Mouse (Mus musculus): ENCODE results near the gene Erc2. TPM values are rescaled to one million over a fixed set of nuclear protein-coding genes. Genes with fewer than 3 reads are reported as not detected.

Erc2 gene
- polyA plus RNA-seq, 1 experiment from 2014 or later: 12.7 TPM

DNA sequence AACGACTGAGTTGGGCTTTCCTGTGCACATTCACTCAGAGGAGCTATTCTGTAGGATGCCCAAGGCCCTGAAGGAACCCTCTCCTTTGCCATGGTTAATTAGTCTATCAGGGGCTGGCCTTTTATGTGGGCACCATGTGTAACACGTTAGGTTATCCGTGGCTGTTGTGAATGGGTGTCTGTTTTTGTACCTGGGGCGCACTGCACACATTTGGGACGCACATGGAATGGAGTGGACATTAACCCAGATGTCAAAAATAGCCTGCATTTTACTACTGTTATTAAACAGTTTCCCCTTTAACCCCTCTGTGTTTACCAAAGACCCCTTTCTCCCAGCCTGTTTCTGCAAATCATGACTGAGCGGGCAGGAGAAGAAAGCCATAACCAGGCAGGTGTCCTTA is 848.0 kb downstream of the Erc2 start:
- Histone ChIP-seq H3K4me2 (ENCODE audit: low read depth, low read length, severe bottlenecking) (no peak overlapping the region), H3K4me3 (ENCODE audit: low read depth, low read length) (no peak overlapping the region), H3K9ac (ENCODE audit: low read length) (no peak overlapping the region), H3K36me3 (ENCODE audit: control insufficient read depth, insufficient read depth, low read length) (no peaks in the 10 kb centered on the region), H3K27me3 (ENCODE audit: control insufficient read depth, insufficient read depth, low read length) (no peaks in the 10 kb centered on the region), H3K9me3 (ENCODE audit: control insufficient read depth, low read length) (no peaks in the 10 kb centered on the region), H3K27ac (ENCODE audit: low read depth, low read length) (no peak overlapping the region), H3K4me1 (replicated peaks; ENCODE audit: control insufficient read depth, insufficient read depth, low read length) (no peaks in the 10 kb centered on the region; the same call in 1 of the 2 replicates)
- WGBS: 68% methylated on average over 6 of the region's 6 CpGs
- DNase-seq (ENCODE audit: low spot score): peak; percentile 37
- ATAC-seq (replicated peaks; ENCODE audit: low FRiP score): no peak

DNA sequence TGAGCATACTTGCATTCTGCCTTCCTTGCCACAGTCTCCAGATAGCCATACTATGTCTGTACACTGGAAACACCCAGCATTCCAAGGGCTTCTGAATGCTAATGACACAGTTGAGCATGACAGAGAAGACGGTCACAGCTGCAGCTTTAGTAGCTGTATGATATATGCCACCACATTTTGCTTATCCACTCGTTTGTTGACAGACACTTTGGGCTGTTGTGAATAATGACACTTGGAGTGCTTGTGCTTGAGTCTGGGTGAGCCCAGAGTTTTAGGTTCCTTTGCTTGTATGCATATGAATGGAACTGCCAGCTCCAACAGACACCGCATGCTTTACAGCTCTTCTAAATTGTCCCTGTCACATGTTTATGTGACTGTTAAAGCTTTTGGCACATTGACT is 852.8 kb downstream of the Erc2 start:
- 61% methylated on average over 3 of the region's 3 CpGs for WGBS
- ATAC-seq (replicated peaks; ENCODE audit: low FRiP score): no peak
- peak; percentile 19 for DNase-seq (ENCODE audit: low spot score)
- Histone ChIP-seq H3K27ac (ENCODE audit: low read depth, low read length) (no peak overlapping the region), H3K36me3 (ENCODE audit: control insufficient read depth, insufficient read depth, low read length) (no peaks in the 10 kb centered on the region), H3K9me3 (ENCODE audit: control insufficient read depth, low read length) (no peaks in the 10 kb centered on the region), H3K4me1 (replicated peaks; ENCODE audit: control insufficient read depth, insufficient read depth, low read length) (peaks cover 2% of the 10 kb centered on the region; the same call in 1 of the 2 replicates), H3K9ac (ENCODE audit: low read length) (no peak overlapping the region), H3K27me3 (ENCODE audit: control insufficient read depth, insufficient read depth, low read length) (no peaks in the 10 kb centered on the region), H3K4me2 (ENCODE audit: low read depth, low read length, severe bottlenecking) (no peak overlapping the region), H3K4me3 (ENCODE audit: low read depth, low read length) (no peak overlapping the region)

DNA sequence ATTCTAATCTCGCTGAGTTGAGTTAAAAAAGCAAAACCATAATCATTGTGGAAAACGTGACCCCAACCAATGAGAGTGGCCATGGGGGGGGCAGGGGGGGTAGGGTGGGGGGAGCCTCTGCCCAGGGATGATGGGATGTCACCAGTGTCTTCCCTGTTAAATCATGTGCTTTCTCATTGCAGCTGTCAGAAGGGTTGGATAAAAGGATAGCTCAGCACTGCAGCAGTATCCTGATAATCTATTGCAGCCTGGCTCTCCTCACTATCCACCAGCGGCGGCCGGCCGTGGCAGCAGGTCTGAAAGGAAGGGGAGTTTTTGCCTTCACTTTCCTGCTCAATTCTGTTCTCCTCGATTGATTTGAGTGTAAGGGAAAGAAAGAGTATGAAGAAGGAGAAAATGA is 853.2 kb downstream of the Erc2 start:
- H3K27ac ChIP-seq (ENCODE audit: low read depth, low read length): no peak overlapping the region
- H3K27me3 ChIP-seq (ENCODE audit: control insufficient read depth, insufficient read depth, low read length): no peaks in the 10 kb centered on the region
- peaks cover 2% of the 10 kb centered on the region; the same call in 1 of the 2 replicates for H3K4me1 ChIP-seq (replicated peaks; ENCODE audit: control insufficient read depth, insufficient read depth, low read length)
- no peak overlapping the region for H3K4me3 ChIP-seq (ENCODE audit: low read depth, low read length)
- H3K36me3 ChIP-seq (ENCODE audit: control insufficient read depth, insufficient read depth, low read length): no peaks in the 10 kb centered on the region
- no peak overlapping the region for H3K4me2 ChIP-seq (ENCODE audit: low read depth, low read length, severe bottlenecking)
- WGBS: 32% methylated on average over 7 of the region's 7 CpGs
- no peak for ATAC-seq (replicated peaks; ENCODE audit: low FRiP score)
- DNase-seq (ENCODE audit: low spot score): peak; percentile 42
- H3K9me3 ChIP-seq (ENCODE audit: control insufficient read depth, low read length): no peaks in the 10 kb centered on the region
- H3K9ac ChIP-seq (ENCODE audit: low read length): no peak overlapping the region

DNA sequence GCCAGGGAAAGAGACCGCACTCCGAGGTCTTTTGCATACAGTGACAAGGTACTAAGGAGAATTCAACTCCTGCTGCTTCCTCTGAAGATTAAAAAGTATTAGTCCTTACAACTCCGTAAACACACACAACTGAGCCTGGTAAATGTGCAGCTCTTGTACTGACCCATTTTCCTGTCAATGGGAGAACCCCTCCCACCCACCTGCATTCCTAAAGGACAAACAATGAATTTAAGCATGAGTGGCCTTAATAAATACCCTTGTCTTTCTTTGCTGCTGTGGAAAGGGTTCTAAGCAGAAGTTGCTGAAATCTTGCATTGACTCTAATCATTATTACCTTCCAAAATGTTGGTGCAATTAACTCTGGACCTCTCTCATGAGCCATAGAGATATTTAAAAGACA is 854.5 kb downstream of the Erc2 start:
- DNase-seq (ENCODE audit: low spot score) (peak; percentile 13), ATAC-seq (replicated peaks; ENCODE audit: low FRiP score) (no peak)
- Histone ChIP-seq H3K27ac (ENCODE audit: low read depth, low read length) (no peak overlapping the region), H3K36me3 (ENCODE audit: control insufficient read depth, insufficient read depth, low read length) (no peaks in the 10 kb centered on the region), H3K9ac (ENCODE audit: low read length) (no peak overlapping the region), H3K9me3 (ENCODE audit: control insufficient read depth, low read length) (no peaks in the 10 kb centered on the region), H3K27me3 (ENCODE audit: control insufficient read depth, insufficient read depth, low read length) (no peaks in the 10 kb centered on the region), H3K4me3 (ENCODE audit: low read depth, low read length) (no peak overlapping the region), H3K4me2 (ENCODE audit: low read depth, low read length, severe bottlenecking) (no peak overlapping the region), H3K4me1 (replicated peaks; ENCODE audit: control insufficient read depth, insufficient read depth, low read length) (peaks cover 2% of the 10 kb centered on the region; the same call in 1 of the 2 replicates)
- 25% methylated on average over 3 of the region's 3 CpGs for WGBS

DNA sequence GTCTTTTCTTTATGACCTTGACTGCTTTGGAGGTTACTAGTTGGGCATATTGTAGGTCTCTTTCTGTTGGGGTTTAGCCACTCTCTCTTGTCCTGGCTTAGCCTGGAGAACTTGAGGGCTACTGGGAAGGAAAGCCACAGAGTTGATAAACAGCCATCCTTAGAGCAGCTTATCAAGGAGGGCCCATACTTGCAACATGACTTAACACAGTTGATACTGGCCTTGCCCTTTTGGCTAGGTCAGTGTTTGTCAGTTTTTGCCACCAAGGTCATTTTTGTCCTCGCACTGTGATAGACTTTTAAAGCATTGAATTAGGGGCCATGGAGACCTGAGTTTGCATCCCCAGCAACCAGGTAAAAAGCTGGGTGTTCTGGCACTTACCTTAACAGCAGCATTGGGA is 858.6 kb downstream of the Erc2 start:
- no peak overlapping the region for H3K9ac ChIP-seq (ENCODE audit: low read length)
- H3K27me3 ChIP-seq (ENCODE audit: control insufficient read depth, insufficient read depth, low read length): no peaks in the 10 kb centered on the region
- H3K27ac ChIP-seq (ENCODE audit: low read depth, low read length): no peak overlapping the region
- H3K4me3 ChIP-seq (ENCODE audit: low read depth, low read length): no peak overlapping the region
- 0 out of 2 replicates have a peak, but pooled peaks cover 2% of the 10 kb centered on the region for H3K4me1 ChIP-seq (replicated peaks; ENCODE audit: control insufficient read depth, insufficient read depth, low read length)
- H3K4me2 ChIP-seq (ENCODE audit: low read depth, low read length, severe bottlenecking): no peak overlapping the region
- 94% methylated on average over 1 of the region's 1 CpGs for WGBS
- no peaks in the 10 kb centered on the region for H3K9me3 ChIP-seq (ENCODE audit: control insufficient read depth, low read length)
- peak; percentile 17 for DNase-seq (ENCODE audit: low spot score)
- no peak for ATAC-seq (replicated peaks; ENCODE audit: low FRiP score)
- H3K36me3 ChIP-seq (ENCODE audit: control insufficient read depth, insufficient read depth, low read length): no peaks in the 10 kb centered on the region

DNA sequence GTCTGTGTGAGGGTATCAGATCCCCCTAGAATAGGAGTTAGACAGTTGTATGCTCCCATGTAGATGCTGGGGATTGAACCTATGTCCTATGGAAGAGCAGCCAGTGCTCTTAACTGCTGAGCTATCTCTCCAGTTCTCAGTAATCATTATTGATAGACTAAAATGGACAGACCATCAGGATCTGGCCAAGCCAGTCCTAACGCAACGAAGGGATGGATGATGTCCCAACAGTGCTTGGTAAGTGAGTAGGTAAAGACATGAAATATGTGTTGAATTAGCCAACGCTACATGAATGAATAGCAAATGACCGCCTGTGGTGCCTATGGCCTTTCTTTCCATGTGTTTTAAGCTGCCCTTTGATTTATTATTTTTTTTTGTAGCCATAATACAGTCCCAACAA is 871.6 kb downstream of the Erc2 start:
- no peak overlapping the region for H3K27ac ChIP-seq (ENCODE audit: low read depth, low read length)
- H3K4me3 ChIP-seq (ENCODE audit: low read depth, low read length): no peak overlapping the region
- H3K27me3 ChIP-seq (ENCODE audit: control insufficient read depth, insufficient read depth, low read length): no peaks in the 10 kb centered on the region
- ATAC-seq (replicated peaks; ENCODE audit: low FRiP score) (no peak), DNase-seq (ENCODE audit: low spot score) (no peak)
- no peaks in the 10 kb centered on the region for H3K4me1 ChIP-seq (replicated peaks; ENCODE audit: control insufficient read depth, insufficient read depth, low read length)
- no peak overlapping the region for H3K9ac ChIP-seq (ENCODE audit: low read length)
- no peaks in the 10 kb centered on the region for H3K36me3 ChIP-seq (ENCODE audit: control insufficient read depth, insufficient read depth, low read length)
- H3K4me2 ChIP-seq (ENCODE audit: low read depth, low read length, severe bottlenecking): no peak overlapping the region
- 90% methylated on average over 4 of the region's 4 CpGs for WGBS
- H3K9me3 ChIP-seq (ENCODE audit: control insufficient read depth, low read length): no peaks in the 10 kb centered on the region

DNA sequence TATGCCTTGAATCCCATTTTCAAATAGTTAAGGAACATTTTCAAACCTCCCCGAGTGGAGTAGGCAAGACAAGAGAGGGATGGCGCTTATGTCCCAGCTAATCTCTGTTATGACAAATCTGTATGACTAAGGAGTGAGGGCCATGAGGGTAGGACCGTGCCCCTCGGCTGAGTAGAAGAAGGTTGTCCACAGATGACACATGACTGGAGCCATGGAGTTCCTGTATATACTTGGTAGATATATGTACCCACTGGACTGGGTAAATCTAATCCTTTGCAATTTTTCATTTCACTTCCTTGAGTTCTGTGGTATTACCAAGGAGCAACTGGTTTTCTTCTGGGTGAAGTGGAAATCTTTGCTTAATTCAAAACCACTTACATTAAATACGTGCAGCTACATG is 872.0 kb downstream of the Erc2 start:
- H3K9ac ChIP-seq (ENCODE audit: low read length): no peak overlapping the region
- no peak overlapping the region for H3K4me3 ChIP-seq (ENCODE audit: low read depth, low read length)
- DNase-seq (ENCODE audit: low spot score): no peak
- H3K4me1 ChIP-seq (replicated peaks; ENCODE audit: control insufficient read depth, insufficient read depth, low read length): no peaks in the 10 kb centered on the region
- H3K9me3 ChIP-seq (ENCODE audit: control insufficient read depth, low read length): no peaks in the 10 kb centered on the region
- H3K27ac ChIP-seq (ENCODE audit: low read depth, low read length): no peak overlapping the region
- WGBS: 93% methylated on average over 5 of the region's 5 CpGs
- no peaks in the 10 kb centered on the region for H3K27me3 ChIP-seq (ENCODE audit: control insufficient read depth, insufficient read depth, low read length)
- no peaks in the 10 kb centered on the region for H3K36me3 ChIP-seq (ENCODE audit: control insufficient read depth, insufficient read depth, low read length)
- no peak overlapping the region for H3K4me2 ChIP-seq (ENCODE audit: low read depth, low read length, severe bottlenecking)
- no peak for ATAC-seq (replicated peaks; ENCODE audit: low FRiP score)

DNA sequence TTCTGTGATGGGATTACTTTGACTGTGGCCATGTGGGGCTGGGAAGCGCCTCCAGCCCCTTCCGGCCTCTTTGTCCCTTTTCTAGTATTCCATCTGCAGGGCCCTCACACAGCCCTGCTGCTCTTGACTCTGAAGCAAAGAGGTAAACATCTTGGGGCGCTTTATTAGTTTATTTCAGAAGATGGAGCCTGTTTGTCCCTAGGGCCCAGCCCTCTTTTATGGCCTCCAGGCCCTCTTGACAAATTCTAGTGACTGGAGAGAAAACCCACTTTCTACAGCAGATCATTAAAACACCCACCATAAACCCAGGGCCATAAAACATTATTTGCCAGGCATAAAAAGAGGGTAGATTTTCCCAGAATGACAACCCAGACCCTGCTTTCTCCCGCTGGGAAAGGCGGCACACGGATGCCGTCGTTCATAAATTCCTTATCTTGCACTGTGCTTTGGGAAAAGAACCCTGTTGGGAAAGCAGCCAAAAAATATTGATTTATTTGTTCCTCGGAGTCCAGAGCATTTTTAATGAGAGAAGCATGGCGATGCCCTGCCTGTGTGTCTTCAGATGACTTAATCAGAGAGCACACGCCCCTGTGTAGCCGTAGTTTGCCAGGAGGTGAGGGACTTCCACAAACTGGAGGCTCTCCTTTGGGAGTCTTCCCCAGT is 879.1 kb downstream of the Erc2 start:
- Histone ChIP-seq H3K4me1 (replicated peaks; ENCODE audit: control insufficient read depth, insufficient read depth, low read length) (peaks cover 7% of the 10 kb centered on the region; the same call in 1 of the 2 replicates), H3K27ac (ENCODE audit: low read depth, low read length) (no peak overlapping the region), H3K9me3 (ENCODE audit: control insufficient read depth, low read length) (no peaks in the 10 kb centered on the region), H3K4me2 (ENCODE audit: low read depth, low read length, severe bottlenecking) (no peak overlapping the region), H3K4me3 (ENCODE audit: low read depth, low read length) (no peak overlapping the region), H3K36me3 (ENCODE audit: control insufficient read depth, insufficient read depth, low read length) (no peaks in the 10 kb centered on the region), H3K9ac (ENCODE audit: low read length) (no peak overlapping the region), H3K27me3 (ENCODE audit: control insufficient read depth, insufficient read depth, low read length) (peaks cover 4% of the 10 kb centered on the region; the same call in 1 of the 2 replicates)
- 86% methylated on average over 12 of the region's 12 CpGs for WGBS
- DNase-seq (ENCODE audit: low spot score) (no peak), ATAC-seq (replicated peaks; ENCODE audit: low FRiP score) (no peak)

DNA sequence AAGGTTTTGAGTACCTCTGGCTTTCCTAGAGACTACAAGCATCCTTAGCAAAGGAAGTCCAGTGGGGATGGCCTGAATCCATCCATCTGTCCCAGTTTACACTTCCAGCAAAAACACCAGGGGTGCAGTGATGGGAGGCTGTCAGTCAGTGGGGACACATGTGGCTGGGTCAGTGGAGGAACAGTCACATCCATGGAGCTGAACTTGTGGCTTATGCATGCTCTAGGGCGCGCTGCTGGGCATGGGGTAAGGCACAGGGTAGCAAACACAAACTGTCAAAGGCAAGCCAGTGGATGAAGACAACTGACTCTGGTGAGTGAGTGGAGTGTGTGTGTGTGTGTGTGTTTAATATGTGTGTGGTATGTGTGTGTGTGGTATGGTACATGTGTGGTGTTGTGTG is 881.0 kb downstream of the Erc2 start:
- Histone ChIP-seq H3K4me3 (ENCODE audit: low read depth, low read length) (no peak overlapping the region), H3K9ac (ENCODE audit: low read length) (no peak overlapping the region), H3K27me3 (ENCODE audit: control insufficient read depth, insufficient read depth, low read length) (peaks cover 14% of the 10 kb centered on the region), H3K4me2 (ENCODE audit: low read depth, low read length, severe bottlenecking) (no peak overlapping the region), H3K9me3 (ENCODE audit: control insufficient read depth, low read length) (no peaks in the 10 kb centered on the region), H3K27ac (ENCODE audit: low read depth, low read length) (no peak overlapping the region), H3K4me1 (replicated peaks; ENCODE audit: control insufficient read depth, insufficient read depth, low read length) (peaks cover 7% of the 10 kb centered on the region; the same call in 1 of the 2 replicates), H3K36me3 (ENCODE audit: control insufficient read depth, insufficient read depth, low read length) (no peaks in the 10 kb centered on the region)
- ATAC-seq (replicated peaks; ENCODE audit: low FRiP score) (no peak), DNase-seq (ENCODE audit: low spot score) (no peak)
- WGBS: 89% methylated on average over 2 of the region's 2 CpGs
